Mouse (Mus musculus): ENCODE results near the gene Liph.
"Not testable (repeated sequence)": the region's sequence is repeated elsewhere in the genome, so short reads cannot be mapped to it uniquely, and the experiment has no call there.

Gene Liph

GRCm38 (mm10) chr16:21976203-21976602 is 19.3 kb downstream of the Liph start:
- no peak for DNase-seq (ENCODE audit: low spot score in 2 of 2)

GRCm38 (mm10) chr16:21971446-21971845 is 24.0 kb downstream of the Liph start:
- DNase-seq (ENCODE audit: low spot score in 2 of 2), result no peak

GRCm38 (mm10) chr16:21970536-21970935 is 24.9 kb downstream of the Liph start:
- DNase-seq (ENCODE audit: low spot score in 2 of 2), result no peak

GRCm38 (mm10) chr16:21969874-21970273 is 25.6 kb downstream of the Liph start:
- DNase-seq (ENCODE audit: low spot score in 2 of 2), result no peak

- DNase-seq (ENCODE audit: low spot score in 2 of 2), result no peak
Observed at GRCm38 (mm10) chr16:21965576-21965975, 29.9 kb downstream of the Liph start.

- DNase-seq (ENCODE audit: low spot score in 2 of 2), result no peak
Observed at GRCm38 (mm10) chr16:21955591-21955990, 39.9 kb downstream of the Liph start.

GRCm38 (mm10) chr16:21946761-21947715 is 48.4 kb downstream of the Liph start, which contains the start of gene Tmem41a:
Gene Tmem41a, minus strand, starts transcription at chr16:21947552.
- DNase-seq (ENCODE audit: low spot score in 2 of 2), result peak; percentile 80 to 92

GRCm38 (mm10) chr16:21928471-21928870 is 67.0 kb downstream of the Liph start:
- no peak for DNase-seq (ENCODE audit: low spot score in 2 of 2)

GRCm38 (mm10) chr16:21916681-21917080 is 78.8 kb downstream of the Liph start:
- no peak for DNase-seq (ENCODE audit: low spot score in 2 of 2)

GRCm38 (mm10) chr16:21913347-21913746 is 82.1 kb downstream of the Liph start:
- DNase-seq (ENCODE audit: low spot score in 2 of 2), result no peak

- DNase-seq (ENCODE audit: low spot score in 2 of 2), result not testable (repeated sequence)
Observed at GRCm38 (mm10) chr16:21908906-21909305, 86.6 kb downstream of the Liph start.

- DNase-seq (ENCODE audit: low spot score in 2 of 2), result no peak
Observed at GRCm38 (mm10) chr16:21906902-21907301, 88.6 kb downstream of the Liph start.

GRCm38 (mm10) chr16:21905996-21906395 is 89.5 kb downstream of the Liph start:
- no peak for DNase-seq (ENCODE audit: low spot score in 2 of 2)

- DNase-seq (ENCODE audit: low spot score in 2 of 2), result no peak
Observed at GRCm38 (mm10) chr16:21904636-21905035, 90.8 kb downstream of the Liph start.
